Mouse (Mus musculus): Measurements from ENCODE around the gene Tbc1d10a. TPM values are rescaled to one million over a fixed set of nuclear protein-coding genes. Genes with fewer than 3 reads are reported as not detected.

Tbc1d10a gene
- total RNA-seq, 2 experiments from 2014 or later: 29.4 to 30.6 TPM

DNA sequence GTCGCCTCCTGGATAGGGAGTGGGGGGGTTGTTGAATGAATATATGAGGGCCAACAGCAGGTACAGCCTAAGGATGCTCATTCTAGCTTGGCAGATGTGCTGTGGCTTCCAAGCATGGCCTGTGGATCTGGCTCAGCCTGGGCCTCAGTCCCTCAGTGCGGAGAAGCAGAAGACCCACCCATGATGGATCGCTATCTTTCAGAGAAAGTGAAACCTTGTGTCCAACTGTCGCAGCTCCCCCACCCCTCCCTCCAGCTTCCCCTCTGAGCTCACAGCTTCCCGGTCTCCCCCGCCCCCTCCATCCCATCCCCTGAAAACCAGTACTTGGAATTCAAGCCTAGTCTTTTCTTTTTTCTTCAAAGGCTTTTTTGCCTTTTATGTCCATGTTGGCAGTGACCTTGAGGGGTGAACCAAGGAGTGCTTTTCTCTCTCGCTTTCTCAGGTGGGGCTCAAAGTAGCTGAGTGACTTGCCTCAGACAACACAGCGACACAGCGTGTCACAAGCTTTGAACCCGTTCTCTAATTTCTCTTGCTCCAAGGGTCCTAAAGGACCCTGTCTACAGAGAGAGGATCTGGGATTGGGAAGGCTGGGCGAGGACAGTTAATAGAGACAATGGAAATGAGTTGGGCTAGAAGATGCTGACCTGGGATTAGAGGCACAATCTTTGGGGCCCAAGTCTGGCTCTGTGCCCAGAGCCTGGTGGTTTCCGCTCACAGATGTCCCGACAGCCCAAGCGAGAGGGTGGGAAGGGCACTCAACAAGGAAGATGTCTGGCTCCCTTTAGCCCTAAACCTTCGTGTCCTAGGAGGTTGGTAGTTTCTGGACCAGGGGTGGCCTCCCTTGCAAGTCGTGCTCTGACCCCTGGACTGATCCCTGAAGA lies 49.3 kb downstream of the Tbc1d10a start, which contains the start of gene Osm:
Osm (plus strand) TSS at position 756 of the 881 bp plus-strand sequence.
- no peak for DNase-seq (ENCODE audit: low spot score in 2 of 2)

DNA sequence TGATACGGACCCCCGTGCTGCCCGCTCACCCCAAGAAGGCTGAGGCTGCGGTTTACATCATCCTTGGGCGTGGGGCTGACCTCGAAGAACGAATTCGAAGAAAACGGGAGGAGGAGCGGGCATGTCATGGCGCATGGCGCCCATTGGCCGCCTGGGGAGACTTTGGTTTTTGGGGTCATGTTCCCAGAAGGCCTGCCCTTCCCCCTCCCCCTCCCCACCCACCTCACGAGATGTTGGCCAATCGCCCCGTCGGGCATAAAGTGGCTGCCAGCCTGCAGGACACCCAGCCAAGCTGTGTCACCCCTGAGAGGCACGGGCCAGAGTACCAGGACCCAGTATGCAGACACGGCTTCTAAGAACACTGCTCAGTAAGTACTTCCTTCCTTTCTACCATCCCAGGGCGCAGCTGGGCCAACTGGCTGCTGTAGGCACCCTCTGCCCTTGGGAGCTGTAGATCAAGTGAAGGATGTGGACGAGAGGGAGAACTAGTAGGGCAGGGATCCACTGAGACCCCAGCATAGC lies 50.0 kb downstream of the Tbc1d10a start:
- DNase-seq (ENCODE audit: low spot score in 2 of 2): no peak

DNA sequence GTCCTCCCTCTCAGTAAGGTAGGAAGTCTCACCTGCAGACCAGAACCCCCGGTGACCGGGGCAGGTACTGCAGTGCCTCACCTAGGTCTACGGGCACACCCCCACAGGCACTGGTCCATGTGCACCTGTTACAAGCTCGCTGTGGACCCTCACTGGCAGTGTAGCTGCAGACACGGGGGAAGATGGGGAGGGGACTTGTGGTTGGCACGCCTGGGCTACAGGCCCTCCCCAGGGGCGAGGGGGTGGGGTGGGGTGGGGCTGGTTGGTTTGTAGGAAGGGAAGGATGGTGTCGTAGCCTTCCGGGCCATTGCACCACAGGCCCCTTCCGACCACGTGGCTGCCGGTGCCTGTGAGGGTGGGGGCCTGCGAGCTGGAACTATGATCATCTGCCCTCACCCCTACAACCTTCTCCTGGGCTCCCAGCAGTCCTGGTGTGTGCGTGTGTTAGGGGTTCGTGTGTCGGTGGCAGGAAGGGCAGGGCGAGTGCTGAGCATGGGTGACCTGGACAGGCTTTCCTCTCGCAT lies 50.9 kb downstream of the Tbc1d10a start:
- no peak for DNase-seq (ENCODE audit: low spot score in 2 of 2)

DNA sequence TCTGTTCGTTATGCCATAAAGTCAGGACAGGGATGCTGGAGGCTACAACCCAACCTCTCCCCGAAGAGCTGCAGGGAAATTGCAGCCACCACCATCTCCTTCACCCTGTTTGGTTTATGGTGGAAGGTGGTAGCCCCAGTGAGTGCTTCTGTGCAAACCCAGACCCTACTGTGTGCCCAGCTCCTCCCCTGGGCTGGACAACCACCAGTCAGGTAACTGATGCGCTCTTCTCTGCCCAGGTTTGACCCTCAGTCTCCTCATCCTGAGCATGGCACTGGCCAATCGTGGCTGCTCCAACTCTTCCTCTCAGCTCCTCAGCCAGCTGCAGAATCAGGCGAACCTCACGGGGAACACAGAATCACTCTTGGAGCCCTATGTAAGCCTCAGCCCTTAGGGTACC lies 51.6 kb downstream of the Tbc1d10a start:
- no peak for DNase-seq (ENCODE audit: low spot score in 2 of 2)

DNA sequence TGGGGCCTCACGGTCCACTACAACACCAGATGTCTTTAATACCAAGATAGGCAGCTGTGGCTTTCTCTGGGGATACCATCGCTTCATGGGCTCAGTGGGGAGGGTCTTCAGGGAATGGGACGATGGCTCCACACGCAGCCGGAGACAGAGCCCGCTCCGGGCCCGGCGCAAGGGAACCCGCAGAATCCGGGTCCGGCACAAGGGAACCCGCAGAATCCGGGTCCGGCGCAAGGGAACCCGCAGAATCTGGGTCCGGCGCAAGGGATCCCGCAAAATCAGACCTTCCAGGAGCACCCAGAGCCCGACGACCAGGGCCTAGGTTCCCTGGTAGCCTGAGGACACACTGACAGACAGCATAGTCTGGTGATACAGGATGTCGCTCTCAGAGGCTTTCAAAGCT lies 53.1 kb downstream of the Tbc1d10a start:
- no peak for DNase-seq (ENCODE audit: low spot score in 2 of 2)

DNA sequence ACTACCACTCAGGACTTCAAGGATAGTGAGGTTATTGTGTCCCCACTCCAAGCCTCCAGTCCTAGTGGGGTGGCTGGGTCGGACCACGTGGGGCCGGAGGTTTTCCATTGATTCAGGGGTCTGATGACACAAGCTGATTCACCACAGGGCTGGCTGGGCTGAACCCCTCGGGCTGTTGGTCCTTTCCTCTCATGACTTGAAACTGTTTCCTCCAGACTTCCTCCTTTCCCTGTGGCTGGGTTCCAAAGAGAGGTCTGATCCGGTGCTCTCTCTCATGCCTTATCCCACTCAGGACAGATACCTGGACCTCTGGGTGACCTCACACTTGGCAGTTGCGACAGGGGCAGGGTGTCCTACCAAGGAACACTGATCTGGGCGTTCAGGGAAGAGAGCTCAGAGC lies 53.6 kb downstream of the Tbc1d10a start:
- DNase-seq (ENCODE audit: low spot score in 2 of 2): no peak

DNA sequence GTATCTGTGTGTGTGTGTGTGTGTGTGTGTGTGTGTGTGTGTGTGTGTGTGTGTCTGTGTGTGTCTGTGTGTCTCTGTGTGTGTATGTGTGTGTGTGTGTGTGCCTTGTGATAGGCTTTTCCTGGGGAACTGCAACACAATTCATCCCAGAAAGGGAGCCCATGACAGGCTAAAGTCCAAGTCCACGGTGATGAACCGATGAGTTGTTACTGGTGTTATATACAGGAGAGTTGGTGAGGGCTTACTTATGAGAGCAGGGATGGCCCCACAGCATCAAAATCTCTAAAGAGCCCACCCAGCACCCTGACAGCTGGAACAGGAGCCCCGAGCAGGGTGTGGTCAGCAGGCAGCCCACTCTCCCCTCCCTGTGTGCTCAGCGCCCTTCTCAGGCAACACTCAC lies 54.6 kb downstream of the Tbc1d10a start:
- no peak for DNase-seq (ENCODE audit: low spot score in 2 of 2)

DNA sequence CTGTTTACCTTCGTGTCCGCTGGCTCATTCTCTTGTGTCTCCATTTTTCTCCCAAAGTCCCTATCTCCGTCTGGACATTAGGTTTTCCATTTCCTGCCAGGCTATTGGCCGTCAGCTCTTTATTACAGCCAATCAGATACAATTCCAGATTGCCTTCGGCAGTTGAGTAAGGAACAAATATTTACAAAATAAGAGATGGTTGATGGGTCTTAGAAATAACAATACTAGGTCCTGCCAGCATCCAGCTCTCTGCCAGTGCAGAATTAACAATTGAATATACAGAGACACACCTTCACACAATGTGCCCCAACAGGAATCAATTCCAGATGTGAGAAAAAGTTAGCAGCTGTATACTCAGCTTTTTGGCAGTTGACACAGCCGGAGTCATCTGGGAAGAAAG lies 59.5 kb downstream of the Tbc1d10a start:
- DNase-seq (ENCODE audit: low spot score in 2 of 2): no peak

DNA sequence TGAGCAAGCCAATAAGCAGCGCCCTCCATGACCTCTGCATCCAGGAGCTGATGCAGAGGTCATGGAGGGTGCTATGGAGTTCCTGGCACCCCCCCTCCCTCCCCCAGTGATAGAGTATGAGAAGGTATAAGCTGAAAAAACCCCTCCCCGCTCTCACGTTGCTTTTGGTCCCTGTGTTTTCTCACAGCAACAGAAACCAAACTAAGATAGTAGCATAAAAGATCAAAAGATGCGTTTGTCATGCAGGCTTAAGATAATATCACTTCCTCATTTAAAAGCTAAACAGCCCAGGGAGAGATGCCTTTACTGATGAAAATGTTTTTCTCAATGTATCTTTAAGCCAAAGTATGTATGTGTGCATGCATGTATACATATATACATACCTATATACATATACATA lies 60.0 kb downstream of the Tbc1d10a start:
- no peak for DNase-seq (ENCODE audit: low spot score in 2 of 2)

DNA sequence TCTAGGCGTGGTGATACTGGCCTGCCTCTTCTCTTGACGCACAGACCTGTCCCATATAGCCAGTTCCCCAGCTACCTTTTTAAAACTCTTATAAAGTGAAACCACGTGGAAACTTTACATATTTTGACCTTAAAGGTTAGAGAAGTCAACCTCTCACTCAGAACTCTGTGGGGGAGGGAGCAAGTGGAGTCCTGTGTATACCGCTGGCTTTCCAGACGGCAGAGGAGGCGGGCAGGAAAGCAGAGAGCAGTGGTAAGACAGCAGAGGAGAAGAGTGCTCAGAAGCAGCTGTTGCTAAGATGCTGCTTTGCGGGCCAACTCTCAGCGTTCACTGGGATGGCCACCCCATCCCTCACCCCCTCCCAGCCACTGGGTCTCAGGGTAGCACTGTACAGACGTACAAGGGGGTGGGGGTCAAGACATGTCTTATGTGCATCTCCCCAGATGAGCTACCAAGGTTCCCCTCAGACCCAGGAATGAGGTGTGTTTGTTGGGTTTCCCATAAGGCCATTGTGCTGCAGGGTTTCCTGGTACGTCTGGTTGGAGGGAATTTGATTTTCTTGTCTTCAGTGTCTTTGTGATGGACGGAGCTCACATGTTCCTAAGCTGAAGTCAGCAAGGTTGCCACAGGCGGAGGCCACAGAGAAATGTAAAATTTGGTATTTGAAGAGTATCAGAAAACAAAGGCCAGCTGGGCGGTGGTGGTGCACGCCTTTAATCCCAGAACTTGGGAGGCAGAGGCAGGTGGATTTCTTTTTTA lies 60.8 kb downstream of the Tbc1d10a start:
- DNase-seq (ENCODE audit: low spot score in 2 of 2): no peak

DNA sequence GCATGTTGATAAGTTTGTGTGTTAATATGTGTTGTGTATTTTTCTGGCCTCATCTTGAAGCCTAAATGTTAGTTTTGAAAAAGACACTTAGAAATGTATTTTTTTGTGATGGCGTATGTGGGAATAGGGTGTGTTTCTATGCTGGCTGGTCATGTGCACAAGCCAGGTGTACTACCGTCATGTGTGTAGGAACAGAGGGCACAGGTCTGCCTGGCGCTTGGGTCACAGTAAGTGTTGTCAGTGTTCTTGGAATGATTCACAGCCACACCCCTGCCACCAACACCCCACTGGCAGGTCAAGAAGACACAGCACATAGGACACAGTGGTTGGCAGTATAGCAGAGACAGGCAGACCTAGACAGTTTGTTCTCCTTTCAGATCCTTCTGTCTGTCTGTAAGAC lies 62.6 kb downstream of the Tbc1d10a start:
- DNase-seq (ENCODE audit: low spot score in 2 of 2): no peak

DNA sequence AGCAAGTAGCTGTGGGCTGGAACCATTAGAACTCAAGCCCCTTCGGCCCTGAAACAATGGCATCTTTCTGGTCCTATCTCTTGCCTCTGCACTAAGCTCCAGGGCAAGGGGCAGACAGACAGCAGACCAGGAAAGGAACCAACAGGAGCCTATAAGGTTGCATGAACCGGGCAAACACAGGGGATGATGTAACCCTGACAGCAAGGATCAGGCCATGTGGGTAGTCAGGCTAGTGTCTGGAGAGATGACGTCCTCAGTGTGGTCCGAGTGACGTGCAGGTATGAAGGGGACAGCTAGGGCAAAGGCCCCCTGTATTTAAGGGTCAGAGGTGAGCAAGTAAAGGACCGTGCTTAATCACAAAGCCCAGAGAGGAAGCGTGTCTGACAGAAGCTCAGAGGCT lies 63.7 kb downstream of the Tbc1d10a start:
- no peak for DNase-seq (ENCODE audit: low spot score in 2 of 2)

DNA sequence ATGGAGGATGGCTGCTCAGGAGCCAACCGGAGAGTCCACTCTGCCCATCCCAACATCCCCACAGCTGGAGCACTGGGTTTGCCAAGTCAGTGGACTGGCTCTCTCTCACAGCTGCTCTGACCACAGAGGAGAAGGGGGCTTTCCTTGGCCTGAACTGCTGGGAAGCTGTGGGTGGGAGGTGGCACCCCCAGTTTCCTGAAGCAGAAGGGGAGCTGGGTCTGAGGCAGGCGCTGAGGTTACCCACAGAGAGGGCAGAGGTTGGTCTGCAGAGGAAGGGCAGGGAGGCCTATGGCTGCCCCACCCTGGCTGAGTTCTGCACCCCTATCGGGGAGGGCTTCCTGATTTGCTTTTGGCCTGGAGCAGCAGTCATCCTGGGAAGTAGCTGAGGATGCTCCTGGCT lies 64.8 kb downstream of the Tbc1d10a start:
- no peak for DNase-seq (ENCODE audit: low spot score in 2 of 2)

DNA sequence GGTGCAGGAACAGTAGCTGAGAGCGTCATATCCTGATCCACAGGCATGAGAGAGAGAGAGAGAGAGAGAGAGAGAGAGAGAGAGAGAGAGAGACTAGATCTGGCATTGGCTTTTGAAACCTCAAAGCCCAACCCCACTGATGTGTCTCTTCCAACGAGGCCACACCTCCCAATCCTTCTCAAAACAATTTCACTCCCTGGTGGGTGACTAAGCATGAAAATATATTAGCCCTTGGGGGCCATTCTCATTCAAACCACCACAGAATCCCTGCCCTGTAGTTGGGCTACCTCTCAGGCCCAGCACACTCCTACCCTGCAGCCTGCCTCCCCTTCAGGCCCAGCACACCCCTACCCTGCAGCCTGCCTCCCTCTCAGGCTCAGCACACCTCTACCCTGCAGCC lies 66.3 kb downstream of the Tbc1d10a start:
- no peak for DNase-seq (ENCODE audit: low spot score in 2 of 2)

DNA sequence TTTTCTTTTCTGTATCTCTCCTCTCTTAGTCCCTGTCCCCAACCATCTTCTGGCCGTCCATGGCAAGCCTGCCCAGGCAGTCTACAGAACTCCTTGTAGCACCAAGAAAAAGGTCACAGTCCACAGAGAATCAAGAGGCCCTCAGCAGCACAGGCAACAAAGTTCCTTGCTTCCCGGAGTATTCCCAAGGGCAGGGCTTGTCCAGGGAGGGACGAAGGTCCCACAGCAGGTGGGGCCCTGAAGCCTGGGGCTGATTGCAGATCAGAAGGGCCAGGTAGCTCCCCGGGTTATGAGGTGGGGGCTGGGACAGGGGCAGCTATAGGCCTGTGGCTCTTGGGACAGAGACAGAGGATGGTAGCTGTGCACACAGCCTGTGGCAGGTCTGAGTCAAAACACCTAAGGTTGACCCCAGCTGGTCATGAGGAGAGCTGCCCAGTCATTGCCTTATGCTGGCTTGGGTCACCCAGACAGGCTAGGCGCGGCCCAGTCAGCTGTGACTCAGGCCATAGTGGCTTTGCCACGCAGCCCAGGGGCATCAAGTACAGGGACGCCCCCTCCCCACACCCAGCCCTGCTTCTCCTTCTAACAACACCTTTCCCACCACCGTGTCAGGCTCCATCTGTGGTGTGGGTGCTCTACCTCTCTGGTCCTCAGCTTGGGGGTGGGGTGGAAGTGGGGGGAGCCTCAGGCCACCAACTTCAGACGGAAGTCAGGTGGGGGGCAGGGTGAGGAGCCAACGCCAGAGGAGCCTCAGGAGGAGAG lies 70.4 kb downstream of the Tbc1d10a start, which contains the start of gene Lif:
Lif (plus strand) TSS at position 712 of the 762 bp plus-strand sequence.
- no peak for DNase-seq (ENCODE audit: low spot score in 2 of 2)

DNA sequence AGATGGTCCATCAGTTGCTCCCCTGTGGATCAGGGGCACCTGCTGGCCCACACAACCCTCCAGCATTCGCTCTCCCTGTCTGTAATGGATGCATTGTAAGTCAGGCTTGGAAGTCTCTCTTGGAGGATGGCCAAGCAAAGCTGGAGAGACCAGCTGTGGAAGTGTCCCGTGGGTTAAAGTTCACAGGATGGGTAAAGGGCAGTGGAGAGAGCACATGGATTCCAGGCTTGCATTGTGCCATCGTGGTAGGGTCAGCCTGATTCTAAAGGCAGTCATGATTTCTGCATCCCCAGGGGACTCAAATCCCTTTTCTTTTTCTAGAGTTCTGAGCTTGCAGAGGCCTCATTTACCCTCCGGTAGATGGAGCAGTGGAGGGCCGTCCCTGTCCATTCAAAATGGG lies 71.2 kb downstream of the Tbc1d10a start:
- DNase-seq (ENCODE audit: low spot score in 2 of 2): no peak

DNA sequence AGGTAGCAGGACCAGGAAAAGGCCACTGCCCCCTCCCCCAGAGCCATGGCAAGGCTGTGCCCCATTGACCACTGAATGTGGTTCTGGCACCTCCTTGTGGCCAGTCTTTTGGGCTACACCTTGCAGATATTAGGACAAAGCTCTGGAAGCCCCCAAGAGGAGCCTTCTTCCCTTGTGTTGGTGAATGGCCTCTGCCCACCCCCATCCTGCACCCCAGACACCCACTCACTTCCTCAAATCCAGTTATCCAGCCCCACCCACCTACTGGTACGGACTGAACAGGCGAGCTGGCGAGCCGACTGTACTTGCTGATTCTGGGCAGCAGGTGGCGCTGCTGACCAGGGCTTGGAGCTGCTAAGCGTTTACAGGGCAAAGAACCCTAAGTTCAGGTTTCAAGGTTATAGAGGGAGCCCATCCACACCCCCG lies 72.1 kb downstream of the Tbc1d10a start:
- peak; percentile 84 to 90 for DNase-seq (ENCODE audit: low spot score in 2 of 2)

DNA sequence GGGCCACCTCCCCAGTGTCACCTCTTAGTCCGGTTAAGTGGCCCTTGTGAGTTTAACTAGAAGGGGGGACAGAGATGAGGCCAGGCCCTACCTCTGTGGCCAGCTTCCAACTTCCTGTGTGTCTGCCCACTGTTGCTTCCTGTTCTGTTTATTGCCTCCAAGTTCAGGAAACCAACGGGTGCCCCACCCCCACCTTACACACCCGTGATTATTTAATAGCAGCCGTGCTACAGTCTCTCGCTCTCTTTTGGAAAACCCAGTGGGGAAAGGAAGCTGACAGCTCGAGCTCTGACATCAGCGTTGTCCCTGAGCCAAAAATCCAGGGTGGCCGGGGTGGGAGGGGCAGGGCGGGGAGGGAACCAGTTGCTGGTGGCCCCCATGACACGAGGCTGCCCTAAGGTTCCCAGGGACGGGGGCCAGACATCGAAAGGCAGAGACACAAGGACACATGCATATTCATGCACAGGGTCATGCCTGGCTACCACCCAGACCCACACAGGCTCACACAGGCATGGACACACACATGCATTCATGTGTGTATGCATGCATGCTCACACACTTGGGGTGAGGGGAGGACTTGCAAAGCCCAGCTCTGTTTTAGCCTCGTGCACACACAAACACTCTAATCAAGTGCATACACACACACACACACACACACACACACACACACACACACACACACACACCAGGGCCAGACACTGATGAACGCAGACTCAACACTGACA lies 74.0 kb downstream of the Tbc1d10a start:
- DNase-seq (ENCODE audit: low spot score in 2 of 2): peak in 1 of 2 experiments; percentile 32

DNA sequence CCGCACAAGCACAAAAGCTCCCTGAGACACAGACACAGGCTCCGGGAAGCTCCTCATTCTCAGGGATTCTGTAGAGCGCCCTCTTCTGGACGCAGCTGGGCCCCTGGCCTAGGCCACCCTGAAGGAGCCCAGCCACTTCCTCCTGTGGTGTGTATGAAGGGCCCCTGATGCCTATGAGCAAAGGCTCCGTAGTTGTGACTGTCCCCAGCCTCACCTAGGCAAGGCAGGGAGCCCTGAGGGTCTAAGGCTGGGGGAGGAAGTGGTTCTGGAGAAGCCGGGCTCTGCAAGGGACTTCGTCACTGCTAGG lies 74.6 kb downstream of the Tbc1d10a start:
- DNase-seq (ENCODE audit: low spot score in 2 of 2): peak; percentile 49 to 56

DNA sequence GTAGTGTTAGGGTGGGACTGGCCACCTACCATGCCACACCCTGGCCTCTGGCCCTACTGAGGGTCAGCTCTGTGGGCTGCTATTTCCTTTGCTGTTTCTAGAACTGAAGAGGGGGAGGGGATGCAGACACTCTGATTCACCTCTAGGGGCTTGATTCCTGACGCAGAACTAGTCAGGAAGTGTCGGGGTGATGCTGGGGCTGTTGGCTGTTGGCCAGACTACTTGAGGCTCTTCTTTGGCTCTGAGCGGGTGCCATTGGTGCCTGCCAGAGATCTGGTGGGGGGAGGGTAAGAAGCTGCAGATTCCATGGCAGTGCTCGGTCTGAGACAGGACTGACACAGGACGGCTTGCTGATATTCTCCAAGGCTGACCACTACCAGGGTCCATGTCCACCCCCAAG lies 75.4 kb downstream of the Tbc1d10a start:
- DNase-seq (ENCODE audit: low spot score in 2 of 2): peak in 1 of 2 experiments; percentile 28
